Mouse (Mus musculus) olfactory bulb, adult 2 months (tissue): ENCODE measurements at regions not wholly inside any gene's neighbourhood (a gene's known extent, or its start where the extent isn't known, plus 50 kb on each side); places are given as distances from the start of the nearest gene placed in this dataset.

Experiments used
- H3K27ac ChIP-seq: fragments of 200-500 bp; 2 replicates; pipeline ENCODE4 v1.5.1; 2012; ENCODE audit warnings: low read depth, low read length; ENCODE audit not compliant: insufficient read depth
- H3K4me1 ChIP-seq: fragments of 200-500 bp; 2 replicates; pipeline ENCODE4 v1.6.1; 2012; ENCODE audit warnings: low read length; ENCODE audit not compliant: control insufficient read depth, insufficient read depth
- H3K4me3 ChIP-seq: fragments of 200-500 bp; 2 replicates; pipeline ENCODE4 v1.5.1; 2012; ENCODE audit warnings: mild to moderate bottlenecking, low read depth, low read length, moderate library complexity; ENCODE audit not compliant: insufficient read depth
- CTCF ChIP-seq: fragments of 200-500 bp; IDR thresholded peaks from 2 replicates; pipeline ENCODE4 v1.5.1; 2012; ENCODE audit warnings: low read depth, mild to moderate bottlenecking, low read length, moderate library complexity; ENCODE audit not compliant: insufficient read depth
- POLR2A ChIP-seq: fragments of 200-500 bp; IDR thresholded peaks from 2 replicates; pipeline ENCODE4 v1.6.1; 2012; ENCODE audit warnings: mild to moderate bottlenecking, low read depth, low read length, moderate library complexity; ENCODE audit not compliant: insufficient read depth
- WGBS: fragments of 180-500 bp; shearing (Covaris S2); methylation state at CpG from one replicate; pipeline ENCODE4 v1.1.7; 2018; 5-methylcytosine and 5-hydroxymethylcytosine counted together

DNA sequence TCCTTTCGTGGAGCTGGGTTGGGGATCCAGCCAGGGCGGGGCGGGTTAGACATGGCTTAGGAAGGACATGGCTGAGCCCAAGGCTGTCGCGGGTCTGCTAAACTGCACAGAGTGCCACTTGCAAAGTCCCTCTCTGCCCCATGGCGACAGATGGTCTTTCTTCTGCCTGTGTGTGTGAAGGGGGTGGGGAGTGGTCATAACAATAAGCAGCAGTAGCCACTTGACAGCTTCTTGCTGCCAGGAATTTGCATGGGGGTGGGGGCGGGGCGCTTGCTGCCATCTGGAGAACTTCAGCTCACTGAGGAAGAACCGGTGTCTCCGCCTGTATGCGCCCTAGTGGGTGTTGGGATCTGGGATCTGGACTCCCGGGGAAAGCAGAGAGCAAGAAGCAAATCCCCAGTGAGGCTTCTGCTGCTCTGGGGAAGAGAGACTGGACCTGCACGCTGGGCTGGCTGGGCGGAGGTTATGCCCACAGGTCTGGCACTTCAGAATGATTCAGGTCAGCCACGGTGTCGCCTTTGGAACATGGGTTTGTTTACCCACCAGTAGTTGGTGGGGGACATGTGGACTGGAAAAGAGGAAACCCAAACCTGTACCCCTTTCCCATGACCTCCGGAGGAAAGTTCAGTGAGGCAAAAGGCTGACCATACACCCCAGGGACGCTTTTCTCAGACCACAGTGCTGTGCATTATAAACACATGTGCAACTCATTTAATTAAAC lies 258.7 kb upstream of the Marcks start:
- no peak overlapping the region for H3K27ac ChIP-seq
- no peak for TF ChIP-seq POLR2A
- no peak for TF ChIP-seq CTCF
- peak overlapping the region; percentile 29; the same call in 1 of the 2 replicates for H3K4me3 ChIP-seq
- 13% methylated on average over 18 of the region's 18 CpGs for WGBS
- H3K4me1 ChIP-seq, result peaks cover 10% of the 10 kb centered on the region

DNA sequence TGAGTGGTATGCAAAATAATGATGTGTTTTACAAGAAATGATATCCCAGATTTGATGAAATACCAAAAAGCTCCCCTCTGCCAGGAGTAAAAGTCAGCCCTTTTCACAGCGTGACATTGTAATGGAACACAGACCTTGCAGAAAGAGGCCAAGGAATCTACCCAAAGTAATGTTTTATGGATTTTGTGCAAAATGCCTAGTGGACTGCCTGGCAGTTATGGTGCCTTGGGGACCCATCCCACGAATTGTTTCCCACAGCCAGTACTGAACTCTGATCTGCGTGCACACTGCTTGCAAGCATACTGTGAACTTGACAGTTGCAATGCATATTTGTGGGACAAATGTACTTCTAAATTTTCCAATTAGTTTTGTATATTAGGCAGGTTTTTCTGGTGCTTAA lies 251.3 kb upstream of the Marcks start:
- Histone ChIP-seq H3K27ac (no peak overlapping the region), H3K4me1 (no peaks in the 10 kb centered on the region), H3K4me3 (no peak overlapping the region)
- 95% methylated on average over 3 of the region's 3 CpGs for WGBS
- TF ChIP-seq CTCF, result no peak
- no peak for TF ChIP-seq POLR2A

DNA sequence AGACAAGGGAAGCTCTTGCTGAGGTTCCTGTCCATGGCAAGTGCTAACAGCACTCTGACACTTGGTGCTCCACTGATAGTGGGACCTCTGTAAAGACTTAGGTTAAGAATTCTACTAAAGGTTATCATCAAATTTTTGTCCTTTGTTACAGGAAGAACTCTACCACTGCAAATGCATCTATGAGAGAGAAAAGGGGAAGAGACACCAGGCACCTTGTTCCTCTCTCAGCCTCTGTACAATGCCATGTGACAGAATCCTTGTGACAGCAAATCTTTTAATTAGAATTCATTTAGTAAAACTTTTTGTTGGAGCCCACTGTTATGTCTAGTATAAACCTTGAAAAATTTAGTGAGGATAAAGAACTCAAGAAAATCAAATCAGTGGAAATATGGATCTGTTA lies 247.5 kb upstream of the Marcks start:
- TF ChIP-seq POLR2A (no peak), CTCF (no peak)
- Histone ChIP-seq H3K27ac (no peak overlapping the region), H3K4me1 (no peaks in the 10 kb centered on the region), H3K4me3 (no peak overlapping the region)

DNA sequence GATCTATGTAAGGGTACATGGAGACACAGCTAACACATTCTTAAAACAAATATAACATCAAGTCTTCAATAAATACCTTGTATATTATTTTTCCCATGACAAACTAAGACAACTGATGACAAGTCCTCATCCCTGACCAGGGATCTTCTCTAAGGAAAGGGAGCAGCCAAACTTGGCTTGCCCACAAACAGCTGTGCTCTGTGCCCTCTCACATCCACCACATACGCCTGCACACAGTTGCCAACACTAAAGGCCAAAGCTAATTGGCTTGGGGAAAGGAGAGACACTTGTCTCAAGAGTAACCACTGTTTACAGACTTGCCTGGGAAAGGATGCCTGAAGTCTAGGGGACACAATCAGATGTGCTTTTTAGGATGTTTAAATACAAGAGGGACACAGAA lies 241.3 kb upstream of the Marcks start:
- 91% methylated on average over 1 of the region's 1 CpGs for WGBS
- H3K4me1 ChIP-seq, result no peaks in the 10 kb centered on the region
- H3K27ac ChIP-seq, result no peak overlapping the region
- H3K4me3 ChIP-seq, result no peak overlapping the region
- TF ChIP-seq CTCF, result no peak
- no peak for TF ChIP-seq POLR2A

DNA sequence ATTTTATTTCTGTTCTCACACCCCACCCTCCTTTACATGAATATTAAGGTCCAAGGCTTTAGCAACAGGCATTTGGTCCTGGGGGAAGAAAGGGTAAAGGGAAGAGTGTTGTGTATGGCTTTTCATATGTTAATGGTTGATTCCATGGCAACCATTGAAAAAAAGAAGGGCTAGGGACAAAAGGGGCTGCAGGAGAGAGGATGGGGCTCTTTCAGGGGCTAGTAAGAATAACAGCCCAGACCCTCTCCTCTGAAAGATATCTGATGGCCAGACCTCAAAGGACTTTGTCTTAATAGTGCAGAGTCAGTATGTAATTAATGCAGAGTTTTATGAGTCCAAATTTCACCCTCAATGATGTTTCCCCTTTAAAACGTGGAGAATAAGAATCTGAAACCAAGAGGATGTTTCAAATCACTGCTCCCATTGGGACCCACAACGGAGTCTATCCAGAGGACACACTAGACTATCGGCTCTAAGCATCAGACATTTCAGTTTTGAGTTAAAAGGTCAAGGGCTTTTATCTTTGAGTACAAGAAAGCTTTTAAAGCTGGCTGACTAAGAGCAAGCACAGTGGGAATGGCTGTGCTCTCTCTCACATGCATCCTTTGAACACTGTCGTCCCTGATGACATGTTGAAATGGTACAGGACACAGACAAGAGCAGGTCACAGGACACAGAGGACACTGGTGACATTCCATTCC lies 239.4 kb upstream of the Marcks start:
- TF ChIP-seq CTCF (no peak), POLR2A (no peak)
- WGBS, result 40% methylated on average over 4 of the region's 4 CpGs
- Histone ChIP-seq H3K4me3 (no peak overlapping the region), H3K4me1 (no peaks in the 10 kb centered on the region), H3K27ac (no peak overlapping the region)

DNA sequence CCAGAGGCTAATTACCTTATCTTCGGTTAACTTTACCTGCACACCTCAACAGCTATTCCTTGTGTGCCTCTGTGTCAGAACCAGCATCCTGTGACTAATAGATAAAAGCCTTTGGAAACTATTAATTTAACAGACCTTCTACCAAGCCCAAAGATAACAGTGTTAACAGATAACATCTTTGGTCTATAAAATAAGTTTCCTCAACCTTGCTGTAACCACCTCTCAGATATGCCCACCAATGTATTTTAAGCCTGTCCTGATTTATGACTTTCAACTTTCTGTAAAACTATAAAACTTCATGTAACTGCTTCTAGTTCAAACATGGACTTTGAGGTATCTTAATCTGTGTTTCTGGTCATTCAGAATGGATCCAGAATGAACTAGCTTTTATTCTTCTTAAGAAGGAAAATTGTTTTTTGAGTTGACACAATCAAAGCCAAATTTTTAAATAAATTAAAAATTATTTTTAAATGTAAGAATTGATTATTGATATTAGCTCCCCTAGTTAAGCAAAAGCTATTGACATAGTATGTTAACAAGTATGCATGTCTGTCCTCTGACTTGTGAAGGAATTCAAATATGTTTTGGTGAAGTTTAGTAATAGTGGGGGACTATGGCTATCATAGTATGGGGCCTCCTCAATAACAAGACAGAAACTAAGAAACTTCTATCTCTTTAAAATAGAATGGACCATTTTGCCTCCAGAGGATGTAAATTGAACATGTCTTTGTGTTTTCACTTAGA lies 238.7 kb upstream of the Marcks start:
- TF ChIP-seq POLR2A (no peak), CTCF (no peak)
- Histone ChIP-seq H3K27ac (no peak overlapping the region), H3K4me3 (no peak overlapping the region), H3K4me1 (no peaks in the 10 kb centered on the region)
- 78% methylated on average over 1 of the region's 1 CpGs for WGBS

DNA sequence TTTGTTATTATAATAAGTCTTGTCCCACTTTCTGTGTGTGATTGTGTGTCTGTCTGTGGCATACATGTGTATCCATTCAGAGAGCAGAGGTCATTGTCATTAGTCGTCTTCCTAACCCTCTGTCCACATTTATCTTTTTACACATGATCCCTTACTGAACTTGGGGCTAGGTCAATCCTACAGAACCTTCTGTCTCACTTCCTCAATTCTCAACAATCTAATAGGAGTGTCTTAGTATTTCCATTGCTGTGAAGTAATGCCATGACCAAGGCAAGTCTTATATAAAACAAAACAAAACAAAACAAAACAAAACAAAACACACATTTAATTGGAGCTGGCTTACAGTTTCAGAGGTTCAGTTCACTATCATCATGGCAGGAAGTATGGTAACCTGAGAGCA lies 237.5 kb upstream of the Marcks start:
- 80% methylated on average over 1 of the region's 1 CpGs for WGBS
- TF ChIP-seq CTCF (no peak), POLR2A (no peak)
- H3K4me1 ChIP-seq, result no peaks in the 10 kb centered on the region
- no peak overlapping the region for H3K4me3 ChIP-seq
- H3K27ac ChIP-seq, result no peak overlapping the region

DNA sequence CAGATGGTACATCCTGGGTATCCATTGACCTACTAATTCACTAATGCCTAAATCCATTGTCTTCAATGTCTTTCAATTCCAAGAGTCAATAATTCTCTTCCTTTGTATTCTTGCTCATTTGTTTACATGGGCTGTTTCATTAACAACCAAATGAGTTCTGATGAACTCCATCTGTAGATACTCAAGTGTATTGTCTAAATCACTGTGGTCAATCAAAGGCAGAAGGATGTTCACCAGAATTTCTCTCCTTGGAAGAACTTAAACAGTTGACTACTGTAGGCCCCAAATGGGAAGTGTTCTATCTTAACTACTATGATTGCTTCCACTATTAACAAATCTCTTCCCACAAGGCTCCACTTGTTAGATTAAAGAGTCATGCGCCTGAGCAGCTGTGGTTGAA lies 236.9 kb upstream of the Marcks start:
- 98% methylated on average over 1 of the region's 1 CpGs for WGBS
- H3K4me1 ChIP-seq, result no peaks in the 10 kb centered on the region
- H3K4me3 ChIP-seq, result no peak overlapping the region
- no peak for TF ChIP-seq CTCF
- no peak overlapping the region for H3K27ac ChIP-seq
